Mouse (Mus musculus) hindlimb bud, embryonic 11.5 days (tissue): ENCODE measurements at regions not wholly inside any gene's neighbourhood (a gene's known extent, or its start where the extent isn't known, plus 50 kb on each side); places are given as distances from the start of the nearest gene placed in this dataset.

Experiments used
- DNase-seq: peaks from one replicate; pipeline ENCODE4 v3.0.0-alpha.2; 2012; ENCODE audit warnings: low read depth, low spot score; ENCODE audit errors: extremely low spot score

DNA sequence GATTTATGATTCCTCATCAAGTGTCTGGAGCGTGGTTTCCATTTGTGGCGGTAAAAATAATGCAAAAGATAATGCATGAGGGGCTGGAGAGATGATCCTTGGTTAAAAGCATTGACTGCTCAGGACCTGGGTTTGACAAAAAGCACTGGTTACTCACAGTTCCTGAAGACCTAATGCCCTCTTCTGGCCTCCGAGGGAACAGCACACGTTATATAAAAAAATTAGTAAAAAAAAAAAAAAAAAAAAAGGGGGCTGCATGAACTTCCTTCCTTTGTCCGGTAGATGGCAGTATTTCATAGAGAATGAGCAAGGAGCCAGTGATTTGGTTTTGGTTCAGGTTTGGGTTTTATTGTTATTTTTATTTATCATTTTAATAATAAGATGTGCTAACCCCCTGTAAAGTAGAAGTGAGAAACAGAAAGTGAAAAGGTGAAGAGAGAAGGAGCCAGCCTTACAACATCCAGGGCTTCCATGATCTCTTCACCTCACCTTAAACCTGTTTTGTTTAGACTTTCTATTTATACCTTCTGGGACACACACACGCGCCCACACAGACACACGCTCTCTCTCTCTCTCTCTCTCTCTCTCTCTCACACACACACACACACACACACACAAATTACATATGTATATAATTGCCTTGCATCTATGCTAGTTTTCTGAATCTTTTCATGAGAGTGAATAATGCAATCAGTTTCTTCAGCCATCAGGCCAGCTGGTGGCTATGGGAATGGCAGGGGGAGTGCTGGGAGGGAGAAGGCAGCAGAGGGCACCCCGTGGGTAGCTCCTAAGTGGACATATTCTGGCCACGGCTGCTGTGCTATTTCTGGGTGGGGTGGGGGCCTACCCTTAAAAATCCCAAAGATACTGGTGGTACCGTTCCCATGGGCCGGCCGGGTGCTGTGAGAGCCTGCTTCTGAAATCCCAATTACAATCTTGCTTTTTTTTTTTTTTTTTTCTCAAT is 230.0 kb downstream of the Poteg start:
- DNase-seq: peak; percentile 18

DNA sequence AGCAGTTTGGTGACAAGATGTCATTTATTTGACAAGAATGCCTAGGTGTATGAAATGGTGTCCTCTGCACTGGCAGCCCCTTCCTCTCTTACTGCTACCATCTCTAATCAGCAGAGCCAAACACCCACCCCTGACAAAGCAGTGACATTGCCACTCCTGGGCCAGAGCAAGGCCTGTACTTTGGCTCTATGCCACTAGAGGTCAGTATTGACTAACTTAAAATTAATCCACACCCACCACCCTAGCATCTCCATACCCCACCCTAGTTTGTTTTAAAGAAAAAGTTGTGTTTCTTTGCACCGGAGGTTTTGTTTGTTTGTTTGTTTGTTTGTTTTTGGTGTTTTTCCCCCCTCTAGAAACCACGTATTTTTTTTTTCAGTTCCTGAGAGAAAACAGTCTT is 231.7 kb downstream of the Poteg start:
- DNase-seq: peak; percentile 35

DNA sequence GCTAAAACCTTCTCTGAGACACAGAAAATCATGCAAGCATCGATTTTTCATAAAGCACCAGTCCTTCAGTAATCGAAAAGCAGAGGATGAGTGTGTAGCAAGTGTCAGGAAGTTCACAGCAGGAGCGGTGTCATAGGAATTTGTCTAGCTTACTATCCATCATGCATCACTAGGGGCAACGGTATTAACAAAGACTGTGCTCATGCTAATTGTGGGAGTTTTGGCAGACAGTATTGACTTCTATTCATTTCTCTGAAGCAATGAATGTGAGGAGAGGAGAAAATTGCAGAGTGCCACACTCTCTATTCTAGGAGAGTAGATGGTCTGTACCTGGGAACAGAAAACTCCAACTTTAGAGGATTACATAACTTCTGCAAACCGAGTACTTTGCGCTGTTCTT is 274.5 kb downstream of the Poteg start:
- DNase-seq: no peak

DNA sequence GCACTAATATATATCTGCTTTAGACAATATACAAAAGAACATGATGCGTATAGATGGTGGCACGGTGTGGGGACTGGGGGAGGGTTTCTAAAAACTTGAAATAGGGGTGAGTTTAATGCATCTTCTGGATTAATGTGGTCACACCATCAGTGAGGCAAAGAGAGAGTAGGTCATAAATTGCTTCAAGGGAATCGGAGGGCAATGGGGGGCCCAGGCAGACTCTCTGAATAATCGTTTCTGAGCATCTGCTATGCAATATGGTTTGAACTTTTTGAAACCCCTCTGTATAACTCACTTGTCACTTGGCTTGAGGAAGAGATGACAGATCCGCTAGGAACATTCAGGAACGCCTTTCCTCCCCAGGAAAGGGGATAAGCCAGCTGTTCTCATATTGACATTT is 322.8 kb downstream of the Poteg start:
- DNase-seq: no peak

DNA sequence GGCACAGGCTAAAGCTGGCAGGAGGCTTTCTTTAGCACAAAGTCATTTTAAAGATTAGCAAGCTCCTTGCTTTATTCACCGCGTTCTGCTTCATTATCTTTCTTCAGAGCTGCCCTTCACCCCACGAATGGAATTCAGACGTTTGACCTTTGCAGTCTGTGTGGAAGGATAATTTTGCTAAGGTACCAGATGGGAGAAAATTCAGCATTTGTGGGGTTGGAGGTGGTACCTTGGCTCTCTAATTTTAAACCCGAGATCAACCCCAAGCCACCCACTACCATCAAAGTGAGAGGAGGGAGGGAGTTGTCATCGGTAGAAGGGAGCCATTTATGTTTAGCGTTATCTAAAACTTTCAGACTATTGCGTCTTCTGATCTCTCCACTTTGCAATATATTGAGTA is 323.3 kb downstream of the Poteg start:
- no peak for DNase-seq

DNA sequence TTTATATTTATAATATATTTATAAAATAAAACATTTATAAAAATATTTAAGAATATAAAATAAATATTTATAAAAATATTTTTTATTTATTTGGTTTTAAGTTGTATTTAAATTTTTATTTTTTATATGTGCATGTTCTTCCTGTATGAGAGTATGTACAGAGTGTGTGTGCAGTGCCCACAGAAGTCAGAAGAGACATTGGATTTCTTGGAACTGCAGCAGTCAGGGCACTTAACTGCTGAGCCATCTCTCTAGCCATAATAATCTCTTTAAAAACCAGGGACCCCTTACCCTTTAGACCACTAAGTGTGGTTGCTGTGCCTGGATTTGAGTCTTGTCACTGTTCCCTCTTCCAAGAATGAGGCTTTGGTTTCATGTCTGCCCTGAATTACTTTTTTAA is 323.8 kb downstream of the Poteg start:
- no peak for DNase-seq

DNA sequence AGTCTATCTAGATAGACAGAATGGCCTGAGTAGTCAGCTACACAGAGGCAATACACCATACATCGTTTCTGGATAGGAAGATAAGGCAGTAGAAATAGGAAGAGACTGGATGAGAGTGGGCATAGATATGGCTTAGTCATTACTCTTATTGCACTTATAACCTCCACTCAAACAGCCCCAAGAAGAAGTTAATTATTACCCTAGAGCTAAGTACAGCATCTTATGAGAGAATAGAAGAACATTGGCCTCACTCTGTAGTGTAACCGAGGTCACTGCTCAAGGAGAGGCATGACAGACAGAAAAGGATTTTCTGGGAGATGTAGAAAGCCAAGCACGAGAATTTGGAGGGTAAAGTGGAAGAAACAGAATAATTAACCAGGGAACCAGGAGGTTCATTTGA is 331.5 kb downstream of the Poteg start:
- no peak for DNase-seq
